In genomic region chr9:51637131-51637920, GRCm38 (mm10) we compare ENCODE assay signal across 16 mouse cellular contexts.
A peak's percentile ranks its signal among the peaks of the same experiment; 100 is the strongest.
DNase-seq lines count a peak whose midpoint lies in the region; ATAC-seq and TF ChIP-seq lines count a peak whose summit lies in the region.
"Had no signal": no experiment of that assay in that cellular context is flagged by ENCODE, and none has a peak within 500 bp of the region (broad histone marks: within the 10 kb centered on the region; RNA-seq: fewer than 3 reads in every experiment).

No protein-coding gene starts in this region.

- no peak for TF ChIP-seq EP300 in lung, postnatal 0 days (IDR thresholded peaks at IDR 0.05)

- no peaks in the 10 kb centered on the region for H3K36me3 ChIP-seq in embryonic facial prominence, embryonic 15.5 days
- H3K36me3 ChIP-seq in heart, embryonic 13.5 days, result no peaks in the 10 kb centered on the region
- no peaks in the 10 kb centered on the region for H3K36me3 ChIP-seq in hindbrain, embryonic 16.5 days (ENCODE audit: control insufficient read depth, insufficient read depth, low read length)
- H3K36me3 ChIP-seq in lung, postnatal 0 days (ENCODE audit: insufficient read depth, low read length), result no peaks in the 10 kb centered on the region
- H3K36me3 ChIP-seq: liver, embryonic 13.5 days had no signal

- H3K27ac ChIP-seq in embryonic facial prominence, embryonic 15.5 days (replicated peaks), result 0 out of 2 replicates have a peak overlapping the region, but pooled peaks have one; percentile 34
- H3K27ac ChIP-seq in heart, embryonic 13.5 days (replicated peaks), result 0 out of 2 replicates have a peak overlapping the region, but pooled peaks have one; percentile 32
- peak overlapping the region; percentile 26 for H3K27ac ChIP-seq in hindbrain, embryonic 16.5 days (ENCODE audit: low read depth, low read length)
- no peak overlapping the region for H3K27ac ChIP-seq in lung, postnatal 0 days (ENCODE audit: low read length)
- H3K27ac ChIP-seq: liver, embryonic 13.5 days had no signal

- no peak for TF ChIP-seq CTCF in lung, postnatal 0 days (IDR thresholded peaks at IDR 0.05)

- no peak overlapping the region for H3K4me3 ChIP-seq in embryonic facial prominence, embryonic 15.5 days (replicated peaks)
- H3K4me3 ChIP-seq in heart, embryonic 13.5 days, result no peak overlapping the region
- no peak overlapping the region for H3K4me3 ChIP-seq in hindbrain, embryonic 16.5 days (ENCODE audit: low read length)
- H3K4me3 ChIP-seq in lung, postnatal 0 days (ENCODE audit: low read depth, low read length), result no peak overlapping the region
- H3K4me3 ChIP-seq: liver, embryonic 13.5 days had no signal

- no peak for ATAC-seq in embryonic facial prominence, embryonic 15.5 days (ENCODE audit: insufficient number of reproducible peaks, low FRiP score, low TSS enrichment, low read depth)
- no peak for ATAC-seq in heart, embryonic 13.5 days (ENCODE audit: extremely low read depth, insufficient number of reproducible peaks, low FRiP score, low TSS enrichment)
- ATAC-seq in hindbrain, embryonic 16.5 days, result peak; percentile 67; the same call in 1 of the 2 replicates
- ATAC-seq in lung, postnatal 0 days, result no peak
- ATAC-seq: activated CD4-positive, CD25-positive, alpha-beta regulatory T cell, adult 4 months; inflammation-experienced regulatory T-cells, adult 6 months had no signal

- no peaks in the 10 kb centered on the region for H3K27me3 ChIP-seq in embryonic facial prominence, embryonic 15.5 days
- H3K27me3 ChIP-seq in heart, embryonic 13.5 days (replicated peaks), result no peaks in the 10 kb centered on the region
- H3K27me3 ChIP-seq in hindbrain, embryonic 16.5 days (replicated peaks; ENCODE audit: control insufficient read depth, insufficient read depth, low read length), result no peaks in the 10 kb centered on the region
- no peaks in the 10 kb centered on the region for H3K27me3 ChIP-seq in lung, postnatal 0 days (replicated peaks; ENCODE audit: insufficient read depth, low read length)
- H3K27me3 ChIP-seq: liver, embryonic 13.5 days had no signal

- 28% methylated on average over 6 of the region's 6 CpGs for WGBS in embryonic facial prominence, embryonic 15.5 days
- WGBS in heart, embryonic 13.5 days, result 51% methylated on average over 6 of the region's 6 CpGs
- WGBS in hindbrain, embryonic 16.5 days, result 38% methylated on average over 6 of the region's 6 CpGs
- WGBS in lung, postnatal 0 days, result 47% methylated on average over 6 of the region's 6 CpGs

- H3K9ac ChIP-seq in embryonic facial prominence, embryonic 15.5 days, result no peak overlapping the region
- H3K9ac ChIP-seq in heart, embryonic 13.5 days, result no peak overlapping the region
- no peak overlapping the region for H3K9ac ChIP-seq in hindbrain, embryonic 16.5 days (ENCODE audit: low read depth, low read length)
- no peak overlapping the region for H3K9ac ChIP-seq in lung, postnatal 0 days (replicated peaks; ENCODE audit: low read depth)
- H3K9ac ChIP-seq: liver, embryonic 13.5 days had no signal

- intact Hi-C loops in heart, postnatal 25 days (cut with DNase I), result loop anchor here (10.0 kb wide), 1 partner anchor 303 kb away; no protein-coding TSS in a partner anchor

- peaks cover 11% of the 10 kb centered on the region; the same call in 1 of the 2 replicates for H3K4me1 ChIP-seq in embryonic facial prominence, embryonic 15.5 days
- H3K4me1 ChIP-seq in heart, embryonic 13.5 days, result peaks cover 26% of the 10 kb centered on the region
- H3K4me1 ChIP-seq in hindbrain, embryonic 16.5 days (ENCODE audit: control insufficient read depth, insufficient read depth, low read depth, low read length), result peaks cover 6% of the 10 kb centered on the region
- H3K4me1 ChIP-seq in lung, postnatal 0 days (ENCODE audit: insufficient read depth, low read depth, low read length), result no peaks in the 10 kb centered on the region
- H3K4me1 ChIP-seq: liver, embryonic 13.5 days had no signal

- no peaks in the 10 kb centered on the region for H3K9me3 ChIP-seq in embryonic facial prominence, embryonic 15.5 days (replicated peaks)
- no peaks in the 10 kb centered on the region for H3K9me3 ChIP-seq in heart, embryonic 13.5 days
- no peaks in the 10 kb centered on the region for H3K9me3 ChIP-seq in hindbrain, embryonic 16.5 days (ENCODE audit: control insufficient read depth, low read length)
- no peaks in the 10 kb centered on the region for H3K9me3 ChIP-seq in lung, postnatal 0 days (ENCODE audit: low read length)
- H3K9me3 ChIP-seq: liver, embryonic 13.5 days had no signal

- peak; percentile 46 for DNase-seq in heart, adult 8-10 months (ENCODE audit: low spot score)
- DNase-seq in heart, postnatal 25 days (ENCODE audit: low spot score), result no peak
- no peak for DNase-seq in embryo, embryonic 10 days (ENCODE audit: low spot score)
- no peak for DNase-seq in adrenal gland, adult (ENCODE audit: inconsistent age in 2 of 2, low spot score in 1 of 2)
- no peak for DNase-seq in lung, postnatal 0 days (ENCODE audit: low spot score)
- DNase-seq: cerebellum, adult 11-12 months; embryo, embryonic 11 days; gastrocnemius, postnatal 10 days; liver, embryonic 13.5 days; lung, postnatal 14 days; right cerebral cortex, postnatal 14 days had no signal

- no peak overlapping the region for H3K4me2 ChIP-seq in embryonic facial prominence, embryonic 15.5 days (replicated peaks)
- H3K4me2 ChIP-seq in heart, embryonic 13.5 days, result 0 out of 2 replicates have a peak overlapping the region, but pooled peaks have one; percentile 24
- no peak overlapping the region for H3K4me2 ChIP-seq in hindbrain, embryonic 16.5 days (ENCODE audit: low read length)
- H3K4me2 ChIP-seq in lung, postnatal 0 days (replicated peaks; ENCODE audit: low read depth, low read length), result no peak overlapping the region
- H3K4me2 ChIP-seq: liver, embryonic 13.5 days had no signal
